Comparison of ENCODE assay signal across 12 mouse cellular contexts in the genomic region with DNA sequence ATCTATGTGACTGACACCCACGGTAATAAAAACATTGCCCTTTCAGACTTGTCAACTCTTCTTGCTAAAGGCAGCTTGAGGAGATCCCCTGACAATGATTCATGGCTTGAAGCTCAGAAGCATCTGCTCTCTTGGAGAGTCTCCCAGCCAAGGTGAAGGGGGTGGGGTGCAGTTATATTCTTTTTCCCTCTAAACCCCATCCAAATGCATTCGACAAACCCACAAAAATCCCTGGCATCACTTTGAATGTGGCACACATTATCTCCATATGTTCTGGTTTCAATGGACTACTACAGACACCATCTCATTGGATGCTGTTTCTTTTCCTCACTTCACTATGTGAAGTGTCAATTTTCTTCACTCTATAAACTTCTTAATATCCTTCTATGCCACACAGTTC.
A peak's percentile ranks its signal among the peaks of the same experiment; 100 is the strongest.
DNase-seq lines count a peak whose midpoint lies in the region; ATAC-seq lines count a peak whose summit lies in the region.
"Had no signal": no experiment of that assay in that cellular context is flagged by ENCODE, and none has a peak within 500 bp of the region (broad histone marks: within the 10 kb centered on the region; RNA-seq: fewer than 3 reads in every experiment).

No protein-coding gene starts in this region.

- no peaks in the 10 kb centered on the region for H3K4me1 ChIP-seq in forebrain, embryonic 14.5 days (ENCODE audit: control insufficient read depth, insufficient read depth, low read length)
- H3K4me1 ChIP-seq in forebrain, embryonic 11.5 days (replicated peaks; ENCODE audit: control insufficient read depth, insufficient read depth, low read length): no peaks in the 10 kb centered on the region
- H3K4me1 ChIP-seq: intestine, embryonic 15.5 days; liver, embryonic 12.5 days had no signal

- H3K4me3 ChIP-seq in forebrain, embryonic 14.5 days (ENCODE audit: low read depth, low read length): no peak overlapping the region
- no peak overlapping the region for H3K4me3 ChIP-seq in forebrain, embryonic 11.5 days (ENCODE audit: low read depth, low read length)
- H3K4me3 ChIP-seq: intestine, embryonic 15.5 days; liver, embryonic 12.5 days had no signal

- H3K4me2 ChIP-seq in forebrain, embryonic 14.5 days (ENCODE audit: low read length): no peak overlapping the region
- H3K4me2 ChIP-seq in forebrain, embryonic 11.5 days (ENCODE audit: low read depth, low read length, severe bottlenecking): no peak overlapping the region
- H3K4me2 ChIP-seq: intestine, embryonic 15.5 days; liver, embryonic 12.5 days had no signal

- H3K9ac ChIP-seq in forebrain, embryonic 14.5 days (ENCODE audit: low read length): no peak overlapping the region
- no peak overlapping the region for H3K9ac ChIP-seq in forebrain, embryonic 11.5 days (ENCODE audit: low read length)
- H3K9ac ChIP-seq: intestine, embryonic 15.5 days; liver, embryonic 12.5 days had no signal

- WGBS in forebrain, embryonic 14.5 days: 68% methylated on average over 2 of the region's 2 CpGs
- WGBS in forebrain, embryonic 11.5 days: 92% methylated on average over 2 of the region's 2 CpGs

- no peaks in the 10 kb centered on the region for H3K36me3 ChIP-seq in forebrain, embryonic 14.5 days (ENCODE audit: control insufficient read depth, insufficient read depth, low read length)
- H3K36me3 ChIP-seq in forebrain, embryonic 11.5 days (ENCODE audit: control insufficient read depth, insufficient read depth, low read length): no peaks in the 10 kb centered on the region
- H3K36me3 ChIP-seq: intestine, embryonic 15.5 days; liver, embryonic 12.5 days had no signal

- peak; percentile 71; the same call in 1 of the 2 replicates for ATAC-seq in forebrain, embryonic 14.5 days
- no peak for ATAC-seq in forebrain, embryonic 11.5 days (replicated peaks; ENCODE audit: low FRiP score)
- ATAC-seq: intestine, embryonic 15.5 days; liver, embryonic 12.5 days had no signal

- H3K9me3 ChIP-seq in forebrain, embryonic 14.5 days (replicated peaks; ENCODE audit: control insufficient read depth, low read length): no peaks in the 10 kb centered on the region
- no peaks in the 10 kb centered on the region for H3K9me3 ChIP-seq in forebrain, embryonic 11.5 days (ENCODE audit: control insufficient read depth, low read length)
- H3K9me3 ChIP-seq: intestine, embryonic 15.5 days; liver, embryonic 12.5 days had no signal

- H3K27ac ChIP-seq in forebrain, embryonic 14.5 days (ENCODE audit: low read depth, low read length): no peak overlapping the region
- H3K27ac ChIP-seq in forebrain, embryonic 11.5 days (ENCODE audit: low read depth, low read length): no peak overlapping the region
- H3K27ac ChIP-seq: intestine, embryonic 15.5 days; liver, embryonic 12.5 days had no signal

- H3K27me3 ChIP-seq in forebrain, embryonic 14.5 days (replicated peaks; ENCODE audit: control insufficient read depth, insufficient read depth, low read length): no peaks in the 10 kb centered on the region
- no peaks in the 10 kb centered on the region for H3K27me3 ChIP-seq in forebrain, embryonic 11.5 days (ENCODE audit: control insufficient read depth, insufficient read depth, low read length)
- H3K27me3 ChIP-seq: intestine, embryonic 15.5 days; liver, embryonic 12.5 days had no signal

- DNase-seq in forebrain, embryonic 14.5 days (ENCODE audit: low spot score): peak; percentile 64
- DNase-seq in forebrain, embryonic 11.5 days (ENCODE audit: low spot score): no peak
- DNase-seq in brain, embryonic 18.5 days (ENCODE audit: low read depth, low spot score): peak; percentile 22
- peak; percentile 4 to 8 for DNase-seq in layer of hippocampus, adult 8-10 months (ENCODE audit: low spot score in 2 of 2)
- peak; percentile 39 to 49 for DNase-seq in right cerebral cortex, adult 2 months (ENCODE audit: low spot score in 2 of 2)
- no peak for DNase-seq in neural tube, embryonic 10.5 days (ENCODE audit: extremely low spot score, low spot score)
- no peak for DNase-seq in kidney, postnatal 36 days
- DNase-seq: midbrain, embryonic 14.5 days; spleen, adult 18-20 months; thymus, adult 18-20 months had no signal

Comparison
In these comparisons a context has a peak if more than half of its experiments do, and no peak if none do; other contexts are left out.
1. DNase-seq: peak in forebrain, embryonic 14.5 days (single experiment), brain, embryonic 18.5 days (single experiment), layer of hippocampus, adult 8-10 months (2 of 2) and right cerebral cortex, adult 2 months (2 of 2); none in forebrain, embryonic 11.5 days (single experiment), neural tube, embryonic 10.5 days (single experiment) and kidney, postnatal 36 days (0 of 2).